Mouse (Mus musculus) ES-E14 (cell line): ENCODE data around the gene Rnf41.

Experiments
- HCFC1 ChIP-seq: IDR thresholded peaks from 2 replicates; pipeline ENCODE4 v1.6.1; 2012; ENCODE audit warnings: low read length, inconsistent platforms, borderline replicate concordance; ENCODE audit not compliant: insufficient read depth
- MAFK ChIP-seq: IDR thresholded peaks from 2 replicates; pipeline ENCODE4 v1.6.1; 2014; ENCODE audit warnings: mild to moderate bottlenecking, low read depth, low read length, inconsistent platforms; ENCODE audit not compliant: insufficient read depth
- ZC3H11A ChIP-seq: IDR thresholded peaks from 2 replicates; pipeline ENCODE4 v1.6.1; 2012; ENCODE audit warnings: low read depth, mild to moderate bottlenecking, inconsistent platforms, low read length, borderline replicate concordance
- ZNF384 ChIP-seq: IDR thresholded peaks from 2 replicates; pipeline ENCODE4 v1.6.1; 2012; ENCODE audit warnings: low read depth, low read length, inconsistent platforms

DNA sequence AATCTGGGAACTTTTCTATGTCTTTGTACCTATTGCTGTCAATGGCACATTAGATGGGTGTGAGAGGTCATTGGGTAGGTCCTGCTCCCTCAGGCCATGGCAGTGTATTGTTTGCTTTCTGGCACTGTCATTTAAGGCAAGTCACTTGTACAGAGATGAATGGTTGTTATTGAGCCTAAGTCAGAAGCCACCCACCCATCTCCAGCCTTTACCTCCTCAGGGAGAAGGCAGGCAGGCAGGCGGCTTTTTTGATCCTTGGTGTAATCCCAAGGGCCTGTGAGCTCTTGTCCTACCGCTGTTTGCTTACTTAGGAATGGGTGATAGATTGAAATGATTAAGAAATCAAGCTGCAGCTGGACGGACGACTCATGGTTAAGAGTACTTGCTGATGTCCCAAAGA lies 18.0 kb downstream of the Rnf41 start:
- TF ChIP-seq HCFC1 (no peak), MAFK (no peak), ZNF384 (no peak), ZC3H11A (no peak)
